Mouse (Mus musculus) lung, embryonic 14.5 days (tissue): ENCODE measurements at regions not wholly inside any gene's neighbourhood (a gene's known extent, or its start where the extent isn't known, plus 50 kb on each side); places are given as distances from the start of the nearest gene placed in this dataset.

Source experiments
- ATAC-seq: fragments of 200-750 bp; cut with Nextera tagmentation; 2 replicates; pipeline ENCODE4 v1.8.0; 2017; ENCODE audit warnings: mild to moderate bottlenecking, moderate TSS enrichment, moderate library complexity; ENCODE audit not compliant: insufficient read depth
- DNase-seq: peaks from one replicate; pipeline ENCODE4 v3.0.0-alpha.2; 2015
- H3K27ac ChIP-seq: fragments of 300-500 bp; sonication (generic); 2 replicates; pipeline ENCODE4 v1.5.1; 2014; ENCODE audit warnings: low read depth, mild to moderate bottlenecking, moderate library complexity
- H3K27me3 ChIP-seq: fragments of 300-500 bp; sonication (generic); 2 replicates; pipeline ENCODE4 v1.6.1; 2014; ENCODE audit warnings: low read length, control low read depth; ENCODE audit not compliant: insufficient read depth
- H3K36me3 ChIP-seq: fragments of 300-500 bp; sonication (generic); 2 replicates; pipeline ENCODE4 v1.6.1; 2014; ENCODE audit warnings: control low read depth; ENCODE audit not compliant: insufficient read depth
- H3K4me1 ChIP-seq: fragments of 300-500 bp; sonication (generic); 2 replicates; pipeline ENCODE4 v1.6.1; 2014; ENCODE audit warnings: antibody characterized with exemption, control low read depth; ENCODE audit not compliant: insufficient read depth
- H3K4me2 ChIP-seq: fragments of 300-500 bp; sonication (generic); 2 replicates; pipeline ENCODE4 v1.6.1; 2014; ENCODE audit warnings: mild to moderate bottlenecking
- H3K4me3 ChIP-seq: fragments of 300-500 bp; sonication (generic); 2 replicates; pipeline ENCODE4 v1.5.1; 2014; ENCODE audit warnings: low read depth, low read length
- H3K9ac ChIP-seq: fragments of 300-500 bp; sonication (generic); 2 replicates; pipeline ENCODE4 v1.6.1; 2014
- H3K9me3 ChIP-seq: fragments of 300-500 bp; sonication (generic); 2 replicates; pipeline ENCODE4 v1.6.1; 2016; ENCODE audit warnings: low read depth, low read length, control low read depth
- CTCF ChIP-seq: IDR thresholded peaks from 2 replicates; pipeline ENCODE4 v1.5.1; 2016; ENCODE audit warnings: antibody characterized with exemption, low read depth
- WGBS: fragments of 180-500 bp; shearing (Covaris S2); extraction: QIAGEN DNeasy Blood & Tissue Kit; methylation state at CpG from one replicate; pipeline ENCODE4 v1.1.7; 2014; 5-methylcytosine and 5-hydroxymethylcytosine counted together

DNA sequence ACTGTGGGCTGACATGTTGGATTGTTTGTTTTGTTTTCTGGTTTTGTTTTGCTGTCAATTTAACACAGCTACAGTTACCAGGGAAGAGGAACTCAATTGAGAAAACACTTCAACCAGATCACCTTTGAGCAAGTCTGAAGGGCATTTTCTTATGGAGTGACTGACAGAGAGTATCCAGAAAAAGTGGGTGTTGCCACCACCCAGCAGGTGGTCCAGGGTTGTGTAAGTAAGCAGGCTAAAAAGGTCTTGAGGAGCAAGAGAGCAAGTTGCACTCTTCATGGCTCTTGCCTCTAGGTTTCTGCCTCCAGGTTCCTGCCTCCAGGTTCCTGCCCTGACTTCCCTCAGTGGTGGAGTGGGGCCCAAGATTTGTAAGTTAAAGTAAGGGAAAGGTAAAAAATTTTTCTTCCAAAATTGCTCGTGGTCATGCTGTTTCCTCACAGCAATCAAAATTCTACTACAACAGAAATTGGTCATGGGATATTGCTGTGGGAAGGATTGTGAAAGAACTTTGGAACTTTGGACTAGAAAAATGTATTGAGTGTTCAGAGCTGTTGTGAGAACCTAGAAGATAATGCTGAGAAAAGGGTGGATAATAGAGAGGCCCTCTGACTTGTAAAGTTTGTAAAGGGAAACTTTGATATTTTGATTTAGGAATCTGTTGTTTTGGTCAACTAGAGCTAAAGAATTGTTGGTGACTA lies 77.4 kb upstream of the Kitl start:
- H3K4me3 ChIP-seq: no peak overlapping the region
- no peak overlapping the region for H3K9ac ChIP-seq
- no peak overlapping the region for H3K27ac ChIP-seq
- no peaks in the 10 kb centered on the region for H3K4me1 ChIP-seq
- H3K4me2 ChIP-seq: no peak overlapping the region
- no peaks in the 10 kb centered on the region for H3K36me3 ChIP-seq
- ATAC-seq (no peak), DNase-seq (no peak)
- no peaks in the 10 kb centered on the region for H3K27me3 ChIP-seq
- no peak for TF ChIP-seq CTCF
- no peaks in the 10 kb centered on the region for H3K9me3 ChIP-seq
- WGBS: 80% methylated on average over 1 of the region's 1 CpGs

DNA sequence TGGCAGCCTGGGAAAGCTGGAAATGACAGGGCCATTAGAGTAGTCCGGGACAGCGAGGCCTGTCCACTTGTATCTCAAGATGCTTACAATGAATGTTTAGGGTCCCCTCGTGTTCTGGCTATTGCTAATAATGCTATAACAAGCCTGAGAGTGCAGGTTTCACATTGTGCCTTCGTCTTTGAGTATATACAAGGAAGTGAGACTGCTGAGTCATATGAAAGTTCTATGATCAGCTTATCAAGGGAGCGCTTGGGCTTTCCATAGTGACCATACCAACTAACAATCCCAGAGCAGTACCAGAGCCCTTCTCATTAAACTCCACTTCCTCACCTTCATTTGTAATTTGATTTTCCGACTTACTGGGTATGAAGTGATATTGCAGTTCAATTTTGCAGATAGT lies 86.2 kb upstream of the Kitl start:
- no peaks in the 10 kb centered on the region for H3K27me3 ChIP-seq
- no peak overlapping the region for H3K27ac ChIP-seq
- 82% methylated on average over 6 of the region's 6 CpGs for WGBS
- DNase-seq: no peak
- no peaks in the 10 kb centered on the region for H3K36me3 ChIP-seq
- no peak for TF ChIP-seq CTCF
- no peak for ATAC-seq
- no peak overlapping the region for H3K9ac ChIP-seq
- H3K4me2 ChIP-seq: no peak overlapping the region
- H3K9me3 ChIP-seq: no peaks in the 10 kb centered on the region
- no peak overlapping the region for H3K4me3 ChIP-seq
- H3K4me1 ChIP-seq: 0 out of 2 replicates have a peak, but pooled peaks cover 5% of the 10 kb centered on the region

DNA sequence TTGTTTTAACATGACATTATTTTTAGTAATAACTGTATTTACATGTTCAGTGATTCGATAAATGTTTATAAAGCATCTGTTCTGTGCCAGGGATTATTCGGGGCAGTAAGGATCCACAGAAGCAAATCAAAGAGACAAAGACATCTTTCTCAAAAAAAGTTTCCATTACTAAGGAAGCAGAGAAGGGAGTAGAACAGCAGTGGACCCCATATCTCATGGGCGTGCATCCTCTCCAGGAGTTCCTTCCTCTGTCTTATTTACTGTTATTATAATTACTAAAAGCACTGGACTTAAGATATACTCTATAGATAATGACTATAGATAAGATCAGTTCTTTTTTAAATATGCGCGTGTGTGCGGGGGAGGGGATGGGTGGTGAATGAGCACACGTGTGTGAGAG lies 87.5 kb upstream of the Kitl start:
- Histone ChIP-seq H3K27ac (no peak overlapping the region), H3K4me3 (no peak overlapping the region), H3K9ac (no peak overlapping the region), H3K9me3 (no peaks in the 10 kb centered on the region), H3K27me3 (no peaks in the 10 kb centered on the region), H3K36me3 (no peaks in the 10 kb centered on the region), H3K4me1 (0 out of 2 replicates have a peak, but pooled peaks cover 5% of the 10 kb centered on the region), H3K4me2 (no peak overlapping the region)
- TF ChIP-seq CTCF: no peak
- DNase-seq: no peak
- 77% methylated on average over 7 of the region's 7 CpGs for WGBS
- no peak for ATAC-seq

- H3K9ac ChIP-seq: no peak overlapping the region
- peak; percentile 62 for DNase-seq
- 0 out of 2 replicates have a peak, but pooled peaks have one; percentile 25 for ATAC-seq
- H3K4me3 ChIP-seq: no peak overlapping the region
- H3K27me3 ChIP-seq: no peaks in the 10 kb centered on the region
- H3K36me3 ChIP-seq: no peaks in the 10 kb centered on the region
- TF ChIP-seq CTCF: no peak
- 42% methylated on average over 8 of the region's 8 CpGs for WGBS
- H3K9me3 ChIP-seq: no peaks in the 10 kb centered on the region
- H3K27ac ChIP-seq: no peak overlapping the region
- no peak overlapping the region for H3K4me2 ChIP-seq
- H3K4me1 ChIP-seq: 0 out of 2 replicates have a peak, but pooled peaks cover 5% of the 10 kb centered on the region
Measured at GRCm38 (mm10) chr10:99926327-99926954, 89.0 kb upstream of the Kitl start.

DNA sequence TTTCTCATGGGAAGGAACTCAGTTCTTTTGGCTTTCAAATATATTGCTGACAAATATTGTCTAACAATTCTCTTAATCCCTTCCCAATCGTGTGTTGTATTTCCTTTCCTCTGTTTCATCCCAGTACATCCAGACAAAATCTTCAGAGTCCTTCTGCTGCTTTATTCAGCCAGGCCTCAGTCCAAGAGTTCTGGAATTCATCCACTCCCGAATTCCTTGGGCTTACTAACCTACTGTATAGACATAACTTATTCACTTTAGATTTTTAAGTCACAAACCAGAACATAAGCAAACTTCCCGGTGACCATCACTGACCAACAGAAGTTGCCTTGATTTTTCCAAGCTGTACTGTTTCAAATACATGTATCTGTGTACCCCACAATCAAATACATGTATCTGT lies 90.9 kb upstream of the Kitl start:
- Histone ChIP-seq H3K9me3 (no peaks in the 10 kb centered on the region), H3K4me3 (no peak overlapping the region), H3K27me3 (no peaks in the 10 kb centered on the region), H3K27ac (no peak overlapping the region), H3K9ac (no peak overlapping the region), H3K36me3 (no peaks in the 10 kb centered on the region), H3K4me2 (no peak overlapping the region), H3K4me1 (0 out of 2 replicates have a peak, but pooled peaks cover 7% of the 10 kb centered on the region)
- no peak for TF ChIP-seq CTCF
- 64% methylated on average over 3 of the region's 3 CpGs for WGBS
- ATAC-seq (no peak), DNase-seq (no peak)

DNA sequence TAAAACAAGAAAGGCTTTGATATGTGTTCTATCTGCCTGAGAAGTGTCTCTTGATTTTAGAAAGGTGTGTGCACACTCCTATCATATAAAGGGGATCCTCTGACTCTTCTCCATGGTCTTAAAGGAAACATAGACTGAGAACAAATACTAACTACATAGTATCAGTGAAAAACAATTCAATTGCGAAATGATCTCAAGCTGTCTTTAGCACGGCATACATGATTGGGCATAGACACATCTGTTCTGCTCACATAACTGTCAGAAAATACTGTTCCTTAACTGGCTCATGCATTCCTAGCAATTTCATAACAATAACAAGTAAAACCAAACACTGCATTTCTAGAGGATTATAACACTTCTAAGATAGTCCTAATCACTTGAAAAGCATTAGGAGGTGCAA lies 95.5 kb upstream of the Kitl start:
- no peaks in the 10 kb centered on the region for H3K36me3 ChIP-seq
- DNase-seq (no peak), ATAC-seq (no peak)
- 0 out of 2 replicates have a peak, but pooled peaks cover 5% of the 10 kb centered on the region for H3K4me1 ChIP-seq
- no peak for TF ChIP-seq CTCF
- H3K9ac ChIP-seq: no peak overlapping the region
- no peaks in the 10 kb centered on the region for H3K27me3 ChIP-seq
- no peak overlapping the region for H3K4me3 ChIP-seq
- no peak overlapping the region for H3K27ac ChIP-seq
- no peaks in the 10 kb centered on the region for H3K9me3 ChIP-seq
- 59% methylated on average over 2 of the region's 2 CpGs for WGBS
- no peak overlapping the region for H3K4me2 ChIP-seq

- ATAC-seq (no peak), DNase-seq (no peak)
- no peak overlapping the region for H3K4me3 ChIP-seq
- H3K9me3 ChIP-seq: no peaks in the 10 kb centered on the region
- no peak overlapping the region for H3K27ac ChIP-seq
- peaks cover 8% of the 10 kb centered on the region; the same call in 1 of the 2 replicates for H3K4me1 ChIP-seq
- no peak for TF ChIP-seq CTCF
- H3K27me3 ChIP-seq: no peaks in the 10 kb centered on the region
- no peak overlapping the region for H3K9ac ChIP-seq
- 88% methylated on average over 7 of the region's 7 CpGs for WGBS
- H3K4me2 ChIP-seq: no peak overlapping the region
- no peaks in the 10 kb centered on the region for H3K36me3 ChIP-seq
Measured at GRCm38 (mm10) chr10:99918567-99919320, 96.7 kb upstream of the Kitl start.
